In genomic region chr13:60761161-60761560, GRCm38 (mm10) we compare ENCODE assay signal across 37 mouse cellular contexts. TPM values are rescaled to one million over a fixed set of nuclear protein-coding genes. Genes with fewer than 3 reads are reported as not detected.
DNase-seq lines count a peak whose midpoint lies in the region; ATAC-seq and TF ChIP-seq lines count a peak whose summit lies in the region.
"Had no signal": no experiment of that assay in that cellular context is flagged by ENCODE, and none has a peak within 500 bp of the region (broad histone marks: within the 10 kb centered on the region; RNA-seq: fewer than 3 reads in every experiment).

No protein-coding gene starts in this region.

- H3K4me2 ChIP-seq in kidney, postnatal 0 days (ENCODE audit: low read length): no peak overlapping the region
- H3K4me2 ChIP-seq in midbrain, embryonic 15.5 days: no peak overlapping the region
- H3K4me2 ChIP-seq in midbrain, embryonic 16.5 days (ENCODE audit: low read length): no peak overlapping the region
- H3K4me2 ChIP-seq: heart, embryonic 13.5 days; intestine, embryonic 15.5 days; limb, embryonic 15.5 days; liver, embryonic 15.5 days; neural tube, embryonic 13.5 days had no signal

- no peaks in the 10 kb centered on the region for H3K4me1 ChIP-seq in kidney, postnatal 0 days (replicated peaks; ENCODE audit: insufficient read depth, low read length)
- H3K4me1 ChIP-seq in midbrain, embryonic 15.5 days: no peaks in the 10 kb centered on the region
- H3K4me1 ChIP-seq in midbrain, embryonic 16.5 days (ENCODE audit: control insufficient read depth, insufficient read depth, low read length): no peaks in the 10 kb centered on the region
- H3K4me1 ChIP-seq: heart, embryonic 13.5 days; intestine, embryonic 15.5 days; limb, embryonic 15.5 days; liver, embryonic 15.5 days; neural tube, embryonic 13.5 days had no signal

- no peak for TF ChIP-seq CTCF in kidney, postnatal 0 days (IDR thresholded peaks at IDR 0.05; ENCODE audit: low read depth)

- intact Hi-C loops in heart, postnatal 10 days (cut with DNase I): no loop called here

- no peaks in the 10 kb centered on the region for H3K9me3 ChIP-seq in kidney, postnatal 0 days (replicated peaks; ENCODE audit: low read length)
- no peaks in the 10 kb centered on the region for H3K9me3 ChIP-seq in midbrain, embryonic 15.5 days
- H3K9me3 ChIP-seq in midbrain, embryonic 16.5 days (replicated peaks; ENCODE audit: control insufficient read depth, low read length, poor library complexity, severe bottlenecking): no peaks in the 10 kb centered on the region
- H3K9me3 ChIP-seq: heart, embryonic 13.5 days; intestine, embryonic 15.5 days; limb, embryonic 10.5 days; limb, embryonic 15.5 days; liver, embryonic 15.5 days; neural tube, embryonic 13.5 days had no signal

- no peaks in the 10 kb centered on the region for H3K27me3 ChIP-seq in kidney, postnatal 0 days (ENCODE audit: insufficient read depth, low read length)
- no peaks in the 10 kb centered on the region for H3K27me3 ChIP-seq in midbrain, embryonic 15.5 days (replicated peaks)
- no peaks in the 10 kb centered on the region for H3K27me3 ChIP-seq in midbrain, embryonic 16.5 days (ENCODE audit: control insufficient read depth, insufficient read depth, low read depth, low read length)
- H3K27me3 ChIP-seq: heart, embryonic 13.5 days; intestine, embryonic 15.5 days; limb, embryonic 15.5 days; liver, embryonic 15.5 days; neural tube, embryonic 13.5 days had no signal

- peaks cover 33% of the 10 kb centered on the region for H3K36me3 ChIP-seq in kidney, postnatal 0 days (ENCODE audit: insufficient read depth, low read length)
- peaks cover 42% of the 10 kb centered on the region for H3K36me3 ChIP-seq in midbrain, embryonic 15.5 days (replicated peaks)
- peaks cover 38% of the 10 kb centered on the region for H3K36me3 ChIP-seq in midbrain, embryonic 16.5 days (ENCODE audit: control insufficient read depth, insufficient read depth, low read length)
- H3K36me3 ChIP-seq: intestine, embryonic 15.5 days had no signal

- no peak overlapping the region for H3K9ac ChIP-seq in kidney, postnatal 0 days (ENCODE audit: low read depth, low read length)
- no peak overlapping the region for H3K9ac ChIP-seq in midbrain, embryonic 15.5 days
- H3K9ac ChIP-seq in midbrain, embryonic 16.5 days (ENCODE audit: low read depth, low read length): no peak overlapping the region
- H3K9ac ChIP-seq: heart, embryonic 13.5 days; intestine, embryonic 15.5 days; limb, embryonic 15.5 days; liver, embryonic 15.5 days; neural tube, embryonic 13.5 days had no signal

- 94% methylated on average over 17 of the region's 17 CpGs for WGBS in kidney, postnatal 0 days
- 97% methylated on average over 17 of the region's 17 CpGs for WGBS in midbrain, embryonic 15.5 days
- WGBS in midbrain, embryonic 16.5 days: 95% methylated on average over 17 of the region's 17 CpGs

- ATAC-seq in kidney, postnatal 0 days (replicated peaks; ENCODE audit: low FRiP score, low read depth): 0 out of 2 replicates have a peak, but pooled peaks have one; percentile 25
- ATAC-seq in midbrain, embryonic 15.5 days (replicated peaks): 0 out of 2 replicates have a peak, but pooled peaks have one; percentile 22
- ATAC-seq in midbrain, embryonic 16.5 days: no peak
- ATAC-seq: forebrain, embryonic 16.5 days; hindbrain, postnatal 0 days; intestine, embryonic 15.5 days had no signal

- no peak overlapping the region for H3K4me3 ChIP-seq in kidney, postnatal 0 days (replicated peaks; ENCODE audit: low read depth, low read length)
- H3K4me3 ChIP-seq in midbrain, embryonic 15.5 days: no peak overlapping the region
- no peak overlapping the region for H3K4me3 ChIP-seq in midbrain, embryonic 16.5 days (ENCODE audit: low read depth, low read length)
- H3K4me3 ChIP-seq: erythroblast, embryonic 14.5 days; gastrocnemius, adult 2 months; heart, adult 2 months; heart, embryonic 13.5 days; intestine, embryonic 15.5 days; limb, embryonic 10.5 days; limb, embryonic 15.5 days; liver, embryonic 15.5 days; neural tube, embryonic 13.5 days had no signal

- peak; percentile 90 for DNase-seq in heart, adult 11 months
- no peak for DNase-seq in heart, postnatal 10 days
- DNase-seq in kidney, postnatal 0 days (ENCODE audit: low spot score): no peak
- DNase-seq in kidney, adult 11 months: no peak
- no peak for DNase-seq in adrenal gland, adult 8-10 months
- DNase-seq: cerebellum, adult 8-10 months; cerebellum, postnatal 25 days; gastrocnemius, adult 2 months; gastrocnemius, postnatal 36 days; heart, adult 2 months; kidney, adult 8-10 months; kidney, postnatal 10 days; layer of hippocampus, adult 9-11 months; lung, postnatal 36 days; midbrain, embryonic 14.5 days; thymus, adult 2 months; thymus, postnatal 36 days had no signal

- no peak overlapping the region for H3K27ac ChIP-seq in kidney, postnatal 0 days
- no peak overlapping the region for H3K27ac ChIP-seq in midbrain, embryonic 15.5 days
- H3K27ac ChIP-seq in midbrain, embryonic 16.5 days (ENCODE audit: low read length): no peak overlapping the region
- H3K27ac ChIP-seq: gastrocnemius, adult 2 months; heart, adult 2 months; heart, embryonic 13.5 days; hindbrain, postnatal 0 days; intestine, embryonic 15.5 days; limb, embryonic 10.5 days; limb, embryonic 15.5 days; liver, embryonic 15.5 days; neural tube, embryonic 13.5 days had no signal

RNA-seq across cellular contexts. Expression of gene BC051665, which starts 25.0 kb away (rescaled TPM):
- not detected for total RNA-seq in heart, postnatal 10 days (2021)
- polyA plus RNA-seq in kidney, postnatal 0 days (2015; fragmentation: Nextera tagmentation; extraction: Ambion mirVana): not detected in 2 replicates
- polyA plus RNA-seq in midbrain, embryonic 15.5 days (2015; fragmentation: Nextera tagmentation; extraction: Ambion mirVana): not detected in 2 replicates
- not detected in 2 replicates for polyA plus RNA-seq in midbrain, embryonic 16.5 days (2015; fragmentation: Nextera tagmentation; extraction: Ambion mirVana)
- not detected for total RNA-seq in adrenal gland, adult 8-10 months (2022)
- total RNA-seq: adrenal gland, adult 18-20 months; adrenal gland, postnatal 4 days; gastrocnemius, adult 2 months; gastrocnemius, postnatal 36 days; heart, adult 2 months; heart, postnatal 25 days; hindbrain, postnatal 0 days; left cerebral cortex, postnatal 10 days; megakaryocyte, adult 5-6 weeks had no signal
- polyA plus RNA-seq: embryonic facial prominence, embryonic 14.5 days; erythroblast, embryonic 14.5 days; forebrain, embryonic 11.5 days; forebrain, embryonic 16.5 days; heart, adult 2 months; heart, embryonic 13.5 days; hindbrain, postnatal 0 days; intestine, embryonic 15.5 days; large intestine, adult 2 months; limb, embryonic 10.5 days; limb, embryonic 15.5 days; liver, embryonic 15.5 days; lung, embryonic 16.5 days; midbrain, embryonic 14.5 days; neural tube, embryonic 13.5 days; thymus, adult 2 months had no signal

RNA-seq across cellular contexts. Expression of gene Ctsll3, which starts 41.5 kb away (rescaled TPM):
- not detected for total RNA-seq in heart, postnatal 10 days (2021)
- not detected in 2 replicates for polyA plus RNA-seq in kidney, postnatal 0 days (2015; fragmentation: Nextera tagmentation; extraction: Ambion mirVana)
- polyA plus RNA-seq in midbrain, embryonic 15.5 days (2015; fragmentation: Nextera tagmentation; extraction: Ambion mirVana): not detected in 2 replicates
- polyA plus RNA-seq in midbrain, embryonic 16.5 days (2015; fragmentation: Nextera tagmentation; extraction: Ambion mirVana): not detected in 2 replicates
- total RNA-seq in adrenal gland, adult 8-10 months (2022): not detected
- total RNA-seq: adrenal gland, adult 18-20 months; adrenal gland, postnatal 4 days; gastrocnemius, adult 2 months; gastrocnemius, postnatal 36 days; heart, adult 2 months; heart, postnatal 25 days; hindbrain, postnatal 0 days; left cerebral cortex, postnatal 10 days; megakaryocyte, adult 5-6 weeks had no signal
- polyA plus RNA-seq: erythroblast, embryonic 14.5 days; forebrain, embryonic 11.5 days; forebrain, embryonic 16.5 days; heart, adult 2 months; heart, embryonic 13.5 days; hindbrain, postnatal 0 days; intestine, embryonic 15.5 days; large intestine, adult 2 months; limb, embryonic 10.5 days; liver, embryonic 15.5 days; lung, embryonic 16.5 days; midbrain, embryonic 14.5 days; neural tube, embryonic 13.5 days; thymus, adult 2 months had no signal
